Mouse (Mus musculus) MEL (cell line): ENCODE measurements around the gene Slc25a21. TPM values are rescaled to one million over a fixed set of nuclear protein-coding genes. Genes with fewer than 3 reads are reported as not detected.
A peak's percentile ranks its signal among the peaks of the same experiment; 100 is the strongest.

Source experiments
- DNase-seq: peaks from one replicate; pipeline ENCODE4 v3.0.0; 2011; ENCODE audit warnings: low read depth, low spot score
- H3K27ac ChIP-seq: 2 replicates; pipeline ENCODE4 v1.5.1; 2012; ENCODE audit warnings: low read depth, mild to moderate bottlenecking, control low read depth, low read length, moderate library complexity; ENCODE audit not compliant: control insufficient read depth
- H3K27me3 ChIP-seq, 2 experiments: fragments of 150-350 bp in 1 of 2; sonication (generic) in 1 of 2; 2 replicates each; pipeline ENCODE4 v1.6.1; 2012; ENCODE audit warnings: low read length in 2 of 2, mild to moderate bottlenecking in 2 of 2, improper control_type of control experiment in 1 of 2, moderate library complexity in 1 of 2; ENCODE audit not compliant: insufficient read depth in 2 of 2, control insufficient read depth in 1 of 2
- H3K36me3 ChIP-seq, 2 experiments: 2 replicates each; pipeline ENCODE4 v1.6.1; 2012 to 2014; ENCODE audit warnings: low read length in 2 of 2, improper control_type of control experiment in 1 of 2, inconsistent platforms in 1 of 2, mild to moderate bottlenecking in 1 of 2; ENCODE audit not compliant: insufficient read depth in 2 of 2, control insufficient read depth in 1 of 2
- H3K4me1 ChIP-seq, 2 experiments: fragments of 150-350 bp in 1 of 2; sonication (generic) in 1 of 2; 2 replicates each; pipeline ENCODE4 v1.6.1; 2012; ENCODE audit warnings: low read length in 2 of 2, improper control_type of control experiment in 1 of 2, mild to moderate bottlenecking in 1 of 2; ENCODE audit not compliant: insufficient read depth in 2 of 2, control insufficient read depth in 1 of 2
- H3K4me3 ChIP-seq, 2 experiments: fragments of 150-350 bp in 1 of 2; sonication (generic) in 1 of 2; 2 replicates each; pipeline ENCODE4 v1.5.1; 2012; ENCODE audit warnings: low read depth in 2 of 2, low read length in 2 of 2, mild to moderate bottlenecking in 2 of 2, moderate library complexity in 2 of 2, control low read depth in 1 of 2, improper control_type of control experiment in 1 of 2; ENCODE audit not compliant: control insufficient read depth in 1 of 2, insufficient read depth in 1 of 2
- H3K79me2 ChIP-seq: 2 replicates; pipeline ENCODE4 v1.6.1; 2012; ENCODE audit warnings: mild to moderate bottlenecking, low read length, moderate library complexity; ENCODE audit not compliant: control insufficient read depth, poor library complexity, insufficient read depth
- H3K9ac ChIP-seq: 2 replicates; pipeline ENCODE4 v1.6.1; 2012; ENCODE audit warnings: low read depth, mild to moderate bottlenecking, control low read depth, low read length, moderate library complexity; ENCODE audit not compliant: control insufficient read depth, poor library complexity, severe bottlenecking
- H3K9me3 ChIP-seq: fragments of 150-350 bp; sonication (generic); replicated peaks from 2 replicates; pipeline ENCODE4 v1.6.1; 2012; ENCODE audit warnings: mild to moderate bottlenecking, low read length, improper control_type of control experiment, moderate library complexity; ENCODE audit not compliant: insufficient read depth
- BHLHE40 ChIP-seq: IDR thresholded peaks from 2 replicates; pipeline ENCODE4 v1.6.1; 2012; ENCODE audit warnings: low read depth, mild to moderate bottlenecking, inconsistent platforms, low read length, improper control_type of control experiment, borderline replicate concordance
- CHD1 ChIP-seq: IDR thresholded peaks from 2 replicates; pipeline ENCODE4 v1.6.1; 2012; ENCODE audit warnings: low read depth, mild to moderate bottlenecking, inconsistent platforms, low read length, improper control_type of control experiment
- CHD2 ChIP-seq: IDR thresholded peaks from 2 replicates; pipeline ENCODE4 v1.6.1; 2011; ENCODE audit warnings: low read length, improper control_type of control experiment
- CTCF ChIP-seq, 3 experiments: IDR thresholded peaks in 2 of 3; conservative IDR thresholded peaks in 1 of 3; 2 replicates each; pipeline ENCODE4 v1.5.1; 2011 to 2012; ENCODE audit warnings: low read length in 3 of 3, low read depth in 2 of 3, mild to moderate bottlenecking in 2 of 3, improper control_type of control experiment in 1 of 3, inconsistent platforms in 1 of 3, mixed read lengths in 1 of 3, moderate library complexity in 1 of 3; ENCODE audit not compliant: control insufficient read depth in 1 of 3, insufficient read depth in 1 of 3, poor library complexity in 1 of 3, severe bottlenecking in 1 of 3
- E2F4 ChIP-seq: IDR thresholded peaks from 2 replicates; pipeline ENCODE4 v1.6.1; 2011; ENCODE audit warnings: low read depth, low read length, improper control_type of control experiment, borderline replicate concordance
- ELF1 ChIP-seq: IDR thresholded peaks from 2 replicates; pipeline ENCODE4 v1.6.1; 2014; ENCODE audit warnings: low read depth, mild to moderate bottlenecking, inconsistent platforms, low read length, improper control_type of control experiment, moderate library complexity
- EP300 ChIP-seq, 2 experiments: IDR thresholded peaks; 2 replicates each; pipeline ENCODE4 v1.6.1; 2011; ENCODE audit warnings: improper control_type of control experiment in 2 of 2, low read length in 2 of 2, low read depth in 1 of 2, mild to moderate bottlenecking in 1 of 2
- ETS1 ChIP-seq: IDR thresholded peaks from 2 replicates; pipeline ENCODE4 v1.6.1; 2012; ENCODE audit warnings: low read depth, mild to moderate bottlenecking, inconsistent platforms, low read length, improper control_type of control experiment, moderate library complexity
- GABPA ChIP-seq: IDR thresholded peaks from 2 replicates; pipeline ENCODE4 v1.6.1; 2012; ENCODE audit warnings: low read depth, mild to moderate bottlenecking, inconsistent platforms, low read length, improper control_type of control experiment, moderate library complexity
- GATA1 ChIP-seq: IDR thresholded peaks from 2 replicates; pipeline ENCODE4 v1.6.1; 2011; ENCODE audit warnings: low read depth, low read length, improper control_type of control experiment
- HCFC1 ChIP-seq: IDR thresholded peaks from 2 replicates; pipeline ENCODE4 v1.6.1; 2012; ENCODE audit warnings: low read depth, mild to moderate bottlenecking, inconsistent platforms, low read length, improper control_type of control experiment, moderate library complexity
- JUND ChIP-seq: IDR thresholded peaks from 2 replicates; pipeline ENCODE4 v1.6.1; 2011; ENCODE audit warnings: low read depth, mild to moderate bottlenecking, improper control_type of control experiment, low read length
- KAT2A ChIP-seq: conservative IDR thresholded peaks from 2 replicates; pipeline ENCODE4 v1.6.1; 2012; ENCODE audit warnings: low read depth, low read length, improper control_type of control experiment, inconsistent platforms
- MAFK ChIP-seq: IDR thresholded peaks from 2 replicates; pipeline ENCODE4 v1.6.1; 2011; ENCODE audit warnings: low read depth, mild to moderate bottlenecking, low read length, improper control_type of control experiment, borderline replicate concordance
- MAX ChIP-seq: IDR thresholded peaks from 2 replicates; pipeline ENCODE4 v1.6.1; 2011; ENCODE audit warnings: low read length, improper control_type of control experiment
- MAZ ChIP-seq: IDR thresholded peaks from 2 replicates; pipeline ENCODE4 v1.6.1; 2012; ENCODE audit warnings: low read depth, mild to moderate bottlenecking, inconsistent platforms, low read length, improper control_type of control experiment
- MEF2A ChIP-seq: IDR thresholded peaks from 2 replicates; pipeline ENCODE4 v1.6.1; 2014; ENCODE audit warnings: low read depth, mild to moderate bottlenecking, inconsistent platforms, low read length, improper control_type of control experiment; ENCODE audit not compliant: poor library complexity, insufficient replicate concordance, severe bottlenecking; ENCODE audit errors: extremely low read depth
- MXI1 ChIP-seq: IDR thresholded peaks from 2 replicates; pipeline ENCODE4 v1.6.1; 2011; ENCODE audit warnings: mild to moderate bottlenecking, low read depth, low read length, improper control_type of control experiment
- MYB ChIP-seq: IDR thresholded peaks from 2 replicates; pipeline ENCODE4 v1.6.1; 2011; ENCODE audit warnings: mild to moderate bottlenecking, low read depth, low read length, improper control_type of control experiment
- MYC ChIP-seq: IDR thresholded peaks from 2 replicates; pipeline ENCODE4 v1.6.1; 2011; ENCODE audit warnings: low read depth, mild to moderate bottlenecking, low read length, improper control_type of control experiment, moderate library complexity
- NELFE ChIP-seq: IDR thresholded peaks from 2 replicates; pipeline ENCODE4 v1.6.1; 2011; ENCODE audit warnings: low read depth, low read length, improper control_type of control experiment
- POLR2A ChIP-seq, 2 experiments: IDR thresholded peaks; 2 replicates each; pipeline ENCODE4 v1.6.1; 2011 to 2012; ENCODE audit warnings: low read length in 2 of 2, mild to moderate bottlenecking in 2 of 2, control low read depth in 1 of 2, improper control_type of control experiment in 1 of 2, low read depth in 1 of 2, moderate library complexity in 1 of 2; ENCODE audit not compliant: control insufficient read depth in 1 of 2, insufficient read depth in 1 of 2, poor library complexity in 1 of 2
- POLR2AphosphoS2 ChIP-seq: IDR thresholded peaks from 2 replicates; pipeline ENCODE4 v1.6.1; 2011; ENCODE audit warnings: low read length, improper control_type of control experiment
- POLR2AphosphoS5 ChIP-seq: IDR thresholded peaks from 2 replicates; pipeline ENCODE4 v1.6.1; 2012; ENCODE audit warnings: low read depth, borderline replicate concordance, mild to moderate bottlenecking, inconsistent platforms, low read length, moderate library complexity, mixed read lengths
- RAD21 ChIP-seq: IDR thresholded peaks from 2 replicates; pipeline ENCODE4 v1.6.1; 2011; ENCODE audit warnings: mild to moderate bottlenecking, low read depth, low read length, improper control_type of control experiment
- RCOR1 ChIP-seq: IDR thresholded peaks from 2 replicates; pipeline ENCODE4 v1.6.1; 2012; ENCODE audit warnings: low read depth, mild to moderate bottlenecking, inconsistent platforms, low read length, improper control_type of control experiment
- SIN3A ChIP-seq: IDR thresholded peaks from 2 replicates; pipeline ENCODE4 v1.6.1; 2012; ENCODE audit warnings: low read length, improper control_type of control experiment, inconsistent platforms
- SMC3 ChIP-seq: IDR thresholded peaks from 2 replicates; pipeline ENCODE4 v1.6.1; 2011; ENCODE audit warnings: low read depth, low read length, improper control_type of control experiment
- TAL1 ChIP-seq: IDR thresholded peaks from 2 replicates; pipeline ENCODE4 v1.6.1; 2012; ENCODE audit warnings: mild to moderate bottlenecking, inconsistent platforms, low read length, moderate library complexity, mixed read lengths
- TBP ChIP-seq: IDR thresholded peaks from 2 replicates; pipeline ENCODE4 v1.8.0; 2011; ENCODE audit warnings: low read depth, low read length, improper control_type of control experiment
- TCF12 ChIP-seq: IDR thresholded peaks from 2 replicates; pipeline ENCODE4 v1.6.1; 2014; ENCODE audit warnings: low read depth, mild to moderate bottlenecking, inconsistent platforms, low read length, improper control_type of control experiment, moderate library complexity
- UBTF ChIP-seq: IDR thresholded peaks from 2 replicates; pipeline ENCODE4 v1.6.1; 2012; ENCODE audit warnings: low read depth, mild to moderate bottlenecking, inconsistent platforms, low read length, improper control_type of control experiment, moderate library complexity, borderline replicate concordance; ENCODE audit not compliant: insufficient read depth
- USF1 ChIP-seq: IDR thresholded peaks from 2 replicates; pipeline ENCODE4 v1.6.1; 2014; ENCODE audit warnings: low read depth, mild to moderate bottlenecking, inconsistent platforms, low read length, improper control_type of control experiment, moderate library complexity
- USF2 ChIP-seq, 2 experiments: IDR thresholded peaks; 2 replicates each; pipeline ENCODE4 v1.6.1; 2011 to 2012; ENCODE audit warnings: improper control_type of control experiment in 2 of 2, low read length in 2 of 2, borderline replicate concordance in 1 of 2, inconsistent platforms in 1 of 2, low read depth in 1 of 2, mild to moderate bottlenecking in 1 of 2; ENCODE audit not compliant: insufficient read depth in 1 of 2
- ZC3H11A ChIP-seq: IDR thresholded peaks from 2 replicates; pipeline ENCODE4 v1.6.1; 2012; ENCODE audit warnings: low read depth, mild to moderate bottlenecking, inconsistent platforms, low read length, improper control_type of control experiment
- ZKSCAN1 ChIP-seq: IDR thresholded peaks from 2 replicates; pipeline ENCODE4 v1.6.1; 2012; ENCODE audit warnings: low read depth, mild to moderate bottlenecking, inconsistent platforms, low read length, improper control_type of control experiment, moderate library complexity
- ZMIZ1 ChIP-seq: IDR thresholded peaks from 2 replicates; pipeline ENCODE4 v1.6.1; 2012; ENCODE audit warnings: low read depth, mild to moderate bottlenecking, inconsistent platforms, low read length, improper control_type of control experiment, moderate library complexity
- ZNF384 ChIP-seq: IDR thresholded peaks from 2 replicates; pipeline ENCODE4 v1.6.1; 2012; ENCODE audit warnings: low read depth, mild to moderate bottlenecking, inconsistent platforms, low read length, improper control_type of control experiment
- polyA plus RNA-seq, 2 experiments: library from polyadenylated mRNA; stranded (reverse) in 1 of 2; unstranded in 1 of 2; fragments of >175 nt in 1 of 2; fragments of >200 nt in 1 of 2; gene quantifications; 2 replicates each; pipeline versions ENCODE4 v1.2.1 to v1.2.4; 2012; ENCODE audit warnings: low replicate concordance in 2 of 2, low read depth in 1 of 2; ENCODE audit not compliant: insufficient read length in 2 of 2, insufficient read depth in 1 of 2, missing spikeins in 1 of 2
- total RNA-seq: library from RNA; depleted of rRNA; stranded (reverse); fragments of 300-350 nt; gene quantifications from 2 replicates; pipeline ENCODE4 v1.2.3, GENCODE M21; 2012

The Slc25a21 gene
- total and polyA plus RNA-seq, 3 experiments, result 14.7 to 18.3 TPM; not detected in 1

DNA sequence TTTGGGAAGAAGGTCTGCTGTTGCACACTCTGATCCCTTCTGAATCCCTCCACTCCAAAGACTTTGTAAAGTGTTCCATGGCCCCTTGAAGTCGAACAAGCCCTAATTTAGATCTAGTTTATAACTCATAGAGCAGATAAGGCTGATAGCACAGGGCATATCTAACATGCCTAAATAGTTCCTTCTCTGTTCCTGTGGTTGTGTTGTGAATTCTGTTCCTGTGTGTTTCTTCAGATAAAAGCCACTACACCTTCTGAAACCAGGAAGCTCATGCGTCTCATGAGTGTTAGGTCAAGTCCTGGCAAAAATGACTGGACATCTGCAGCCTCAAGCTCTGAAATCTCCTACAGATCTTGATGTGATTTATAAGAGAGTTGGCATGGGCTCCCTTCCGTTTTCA is 326.7 kb downstream of the Slc25a21 start:
- Histone ChIP-seq H3K9ac (no peak overlapping the region), H3K4me3 (no peak overlapping the region), H3K27me3 (no peaks in the 10 kb centered on the region), H3K27ac (peak overlapping the region; percentile 30), H3K79me2 (no peaks in the 10 kb centered on the region), H3K4me1 (peaks cover 14 to 15% of the 10 kb centered on the region in 2 experiments), H3K9me3 (no peaks in the 10 kb centered on the region), H3K36me3 (peaks cover 0 to 18% of the 10 kb centered on the region in 2 experiments; a peak in 2 of 4 replicates)
- peak; percentile 33 for DNase-seq
- TF ChIP-seq USF2 (IDR thresholded peaks at IDR 0.05; ENCODE audit: borderline replicate concordance in 1 of 2, insufficient read depth in 1 of 2, low read depth in 1 of 2, low read length in 2 of 2) (no peak), ZMIZ1 (no peak), SIN3A (0 out of 2 replicates have a peak, but pooled peaks have one; percentile 28), CTCF (IDR thresholded peaks at IDR 0.05 in 2 of 3, conservative IDR thresholded peaks at IDR 0.05 in 1 of 3; ENCODE audit: control insufficient read depth in 1 of 3, insufficient read depth in 1 of 3, low read depth in 2 of 3, low read length in 3 of 3, poor library complexity in 1 of 3, severe bottlenecking in 1 of 3) (no peak), MYC (no peak), ZNF384 (no peak), POLR2A (IDR thresholded peaks at IDR 0.05; ENCODE audit: control insufficient read depth in 1 of 2, insufficient read depth in 1 of 2, low read depth in 1 of 2, low read length in 2 of 2, poor library complexity in 1 of 2) (no peak), UBTF (no peak), MEF2A (no peak), RCOR1 (0 out of 2 replicates have a peak, but pooled peaks have one; percentile 43), USF1 (no peak), CHD2 (no peak), POLR2AphosphoS2 (no peak), MAFK (no peak), BHLHE40 (no peak), MXI1 (peak; percentile 34; the same call in 1 of the 2 replicates), SMC3 (no peak), ELF1 (peak; percentile 65; the same call in 1 of the 2 replicates), TAL1 (no peak), MAZ (no peak), TBP (no peak), RAD21 (no peak), MAX (no peak), NELFE (no peak), ETS1 (peak; percentile 35; the same call in 1 of the 2 replicates), GABPA (no peak), GATA1 (peak; percentile 79), E2F4 (no peak), MYB (no peak; the same call in 1 of the 2 replicates), TCF12 (peak; percentile 83), ZKSCAN1 (no peak), JUND (no peak), CHD1 (no peak), EP300 (IDR thresholded peaks at IDR 0.05; ENCODE audit: low read depth in 1 of 2, low read length in 2 of 2) (peak; percentile 72 to 77), ZC3H11A (no peak), POLR2AphosphoS5 (no peak), KAT2A (no peak), HCFC1 (no peak)
